Comparison of ENCODE assay signal across 31 mouse cellular contexts in genomic region chr14:48186302-48186701, GRCm38 (mm10).
"Had no signal": no experiment of that assay in that cellular context is flagged by ENCODE, and none has a peak within 500 bp of the region (broad histone marks: within the 10 kb centered on the region; RNA-seq: fewer than 3 reads in every experiment).

No protein-coding gene starts in this region.

- H3K4me1 ChIP-seq: heart, embryonic 10.5 days; heart, embryonic 15.5 days; hindbrain, embryonic 15.5 days had no signal

- DNase-seq: heart, postnatal 10 days; heart, postnatal 14 days; heart, postnatal 36 days; heart, postnatal 4 days; kidney, adult 11 months; kidney, adult 18-20 months; kidney, adult 2 months; kidney, adult 8-10 months; kidney, adult 9 months; kidney, postnatal 10 days; kidney, postnatal 14 days; kidney, postnatal 36 days; kidney, postnatal 4 days; layer of hippocampus, adult 9-11 months; layer of hippocampus, postnatal 36 days had no signal

- H3K9me3 ChIP-seq: heart, embryonic 15.5 days; hindbrain, embryonic 15.5 days; intestine, embryonic 15.5 days had no signal

- H3K4me3 ChIP-seq: heart, embryonic 10.5 days; heart, embryonic 12.5 days; heart, embryonic 13.5 days; heart, embryonic 15.5 days; hindbrain, embryonic 10.5 days; hindbrain, embryonic 12.5 days; hindbrain, embryonic 13.5 days; hindbrain, embryonic 15.5 days; intestine, embryonic 15.5 days; kidney, embryonic 15.5 days; layer of hippocampus, adult 2 months had no signal

- ATAC-seq: hindbrain, embryonic 16.5 days; hindbrain, postnatal 0 days; inflammation-experienced regulatory T-cells, adult 6 months; intestine, embryonic 15.5 days; intestine, embryonic 16.5 days; intestine, postnatal 0 days had no signal

- H3K27me3 ChIP-seq: heart, embryonic 13.5 days; heart, embryonic 15.5 days; hindbrain, embryonic 12.5 days; hindbrain, embryonic 13.5 days; hindbrain, embryonic 15.5 days; intestine, embryonic 15.5 days; kidney, embryonic 15.5 days had no signal

- H3K36me3 ChIP-seq: heart, embryonic 15.5 days; hindbrain, embryonic 15.5 days; intestine, embryonic 15.5 days had no signal
